Mouse (Mus musculus) neural tube, embryonic 12.5 days (tissue): ENCODE results near the gene Irgq. TPM values are rescaled to one million over a fixed set of nuclear protein-coding genes. Genes with fewer than 3 reads are reported as not detected.

ENCODE experiments used
- ATAC-seq: fragments of 200-750 bp; cut with Nextera tagmentation; 2 replicates; pipeline ENCODE4 v1.8.0; 2017; ENCODE audit warnings: low read depth, mild to moderate bottlenecking, moderate TSS enrichment, moderate library complexity; ENCODE audit not compliant: low FRiP score
- H3K27ac ChIP-seq: fragments of 300-500 bp; sonication (generic); 2 replicates; pipeline ENCODE4 v1.5.1; 2016
- H3K27me3 ChIP-seq: fragments of 300-500 bp; sonication (generic); replicated peaks from 2 replicates; pipeline ENCODE4 v1.6.1; 2016; ENCODE audit warnings: mild to moderate bottlenecking
- H3K36me3 ChIP-seq: fragments of 300-500 bp; sonication (generic); 2 replicates; pipeline ENCODE4 v1.6.1; 2016; ENCODE audit warnings: mild to moderate bottlenecking
- H3K4me1 ChIP-seq: fragments of 300-500 bp; sonication (generic); 2 replicates; pipeline ENCODE4 v1.6.1; 2016
- H3K4me2 ChIP-seq: fragments of 300-500 bp; sonication (generic); replicated peaks from 2 replicates; pipeline ENCODE4 v1.6.1; 2016; ENCODE audit warnings: mild to moderate bottlenecking
- H3K4me3 ChIP-seq: fragments of 300-500 bp; sonication (generic); 2 replicates; pipeline ENCODE4 v1.5.1; 2016
- H3K9ac ChIP-seq: fragments of 300-500 bp; sonication (generic); 2 replicates; pipeline ENCODE4 v1.6.1; 2016; ENCODE audit warnings: mild to moderate bottlenecking
- H3K9me3 ChIP-seq: fragments of 300-500 bp; sonication (generic); 2 replicates; pipeline ENCODE4 v1.6.1; 2016; ENCODE audit warnings: mild to moderate bottlenecking
- WGBS: fragments of 180-500 bp; shearing (Covaris S2); methylation state at CpG from one replicate; pipeline ENCODE4 v1.1.7; 2016; 5-methylcytosine and 5-hydroxymethylcytosine counted together
- polyA plus RNA-seq: library from polyadenylated mRNA; unstranded; fragments of >200 nt; fragmentation: Nextera tagmentation; extraction: Ambion mirVana; gene quantifications from 2 replicates; pipeline ENCODE4 v1.2.1, GENCODE M21; 2016

Gene Irgq
- polyA plus RNA-seq, 1 experiment from 2014 or later: 30.7 TPM

DNA sequence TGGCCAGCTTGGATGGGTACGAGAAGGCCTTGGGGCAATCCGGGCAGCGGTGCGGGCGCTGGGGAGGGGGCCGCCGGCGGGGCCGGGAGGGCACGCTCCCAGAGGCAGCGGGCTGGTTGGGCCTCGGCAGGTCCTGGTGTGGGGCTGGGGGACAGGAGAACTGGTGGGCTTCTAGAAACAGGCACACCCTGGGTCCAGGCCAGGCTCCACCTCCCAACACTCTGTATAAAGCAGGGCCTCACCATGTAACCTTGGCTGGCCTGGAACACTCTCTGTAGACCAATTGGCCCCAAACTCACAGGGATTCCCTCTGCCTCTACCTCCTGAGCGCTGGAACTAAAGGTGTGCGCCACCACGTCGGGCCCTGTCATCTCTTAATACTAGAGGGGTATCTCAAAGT, 55.5 kb downstream of the Irgq start:
- ATAC-seq: no peak
- Histone ChIP-seq H3K36me3 (no peaks in the 10 kb centered on the region), H3K4me2 (peak overlapping the region; percentile 16; the same call in 1 of the 2 replicates), H3K9ac (no peak overlapping the region), H3K9me3 (no peaks in the 10 kb centered on the region), H3K4me1 (0 out of 2 replicates have a peak, but pooled peaks cover 10% of the 10 kb centered on the region), H3K27ac (no peak overlapping the region), H3K4me3 (no peak overlapping the region), H3K27me3 (peaks cover 29% of the 10 kb centered on the region)
- 45% methylated on average over 16 of the region's 16 CpGs for WGBS

DNA sequence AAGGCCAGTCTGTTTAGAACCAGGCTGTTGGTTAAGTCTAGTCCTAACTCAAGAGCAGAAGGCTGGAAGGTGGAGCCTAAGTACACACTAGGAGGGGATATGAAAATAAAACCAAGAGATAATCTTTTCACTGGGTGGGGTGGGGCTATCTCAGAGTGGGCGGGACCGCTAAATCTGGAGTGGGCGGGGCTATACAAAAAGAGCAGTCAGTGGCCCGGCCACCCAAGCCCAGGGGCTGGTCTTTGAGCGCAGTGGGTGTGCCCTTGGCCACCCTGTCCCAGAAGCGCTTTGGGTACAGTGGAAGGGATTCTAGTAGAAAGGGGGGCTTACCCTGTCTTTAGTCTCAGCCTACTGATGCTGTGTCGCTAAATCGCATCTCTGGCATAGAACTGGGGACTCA, 56.3 kb downstream of the Irgq start:
- Histone ChIP-seq H3K4me2 (peak overlapping the region; percentile 75), H3K27me3 (peaks cover 29% of the 10 kb centered on the region), H3K4me1 (0 out of 2 replicates have a peak, but pooled peaks cover 10% of the 10 kb centered on the region), H3K9me3 (no peaks in the 10 kb centered on the region), H3K27ac (no peak overlapping the region), H3K9ac (peak overlapping the region; percentile 68; the same call in 1 of the 2 replicates), H3K36me3 (no peaks in the 10 kb centered on the region), H3K4me3 (peak overlapping the region; percentile 49)
- 9% methylated on average over 8 of the region's 8 CpGs for WGBS
- peak; percentile 68 for ATAC-seq

DNA sequence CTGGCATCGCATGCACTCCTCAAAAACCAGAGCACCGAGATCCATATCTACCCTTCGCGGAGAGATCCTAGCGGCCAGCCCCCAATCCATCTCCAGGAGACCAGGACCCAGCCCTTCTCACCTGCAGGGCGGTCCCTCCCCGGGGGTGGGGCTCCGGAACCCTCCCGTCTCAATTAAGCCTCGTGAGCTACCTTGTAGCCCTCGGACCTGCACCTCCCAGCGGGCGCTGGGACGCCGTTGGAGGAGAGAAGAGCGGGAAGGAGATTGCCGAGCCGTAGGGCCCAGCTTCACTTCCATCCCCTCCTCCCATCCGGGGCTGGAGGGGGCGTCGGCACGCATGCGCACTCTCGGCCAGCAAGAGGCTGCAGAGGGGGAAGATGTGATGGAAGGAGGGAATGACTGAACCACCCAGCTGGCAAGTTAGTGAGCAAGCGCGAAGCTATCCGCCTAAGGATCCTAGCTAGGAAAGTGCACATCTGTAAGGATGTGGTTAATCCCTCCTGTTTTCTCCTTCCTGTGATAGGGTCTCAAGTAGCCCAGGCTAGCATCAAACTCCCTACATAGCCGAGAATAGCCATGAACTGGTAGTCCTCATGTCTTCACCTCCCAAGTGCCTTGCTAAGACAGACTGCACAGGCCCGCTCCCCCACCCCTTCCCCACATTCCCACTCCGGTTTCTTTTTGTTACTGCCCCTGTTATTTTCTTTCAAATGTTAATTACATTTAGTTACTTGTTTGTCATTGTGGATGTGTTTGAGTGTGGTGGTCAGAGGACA, 57.0 kb downstream of the Irgq start, which contains the start of the genes Ethe1 and Zfp575:
Gene Ethe1 (plus strand): TSS at position 214 of the 776 bp plus-strand sequence.
Gene Zfp575 (minus strand): TSS at position 312 of the 776 bp plus-strand sequence.
- Histone ChIP-seq H3K9ac (peak within 1 kb of the TSS; percentile 68), H3K27ac (no peak within 1 kb of the TSS), H3K4me2 (peak within 1 kb of the TSS; percentile 75), H3K27me3 (peaks cover 29% of the 10 kb centered on the region), H3K36me3 (no peaks in the 10 kb centered on the region), H3K9me3 (no peaks in the 10 kb centered on the region), H3K4me1 (0 out of 2 replicates have a peak, but pooled peaks cover 10% of the 10 kb centered on the region), H3K4me3 (peak within 1 kb of the TSS; percentile 49)
- peak; percentile 77 for ATAC-seq
- 6% methylated on average over 30 of the region's 30 CpGs for WGBS

Other genes starting within 250 kb of the Irgq start
- gene Zfp61, start 229.5 kb upstream of the Irgq start, polyA plus RNA-seq: 41.3 and 43.7 TPM in 2 replicates
- gene Zfp94, start 214.0 kb upstream of the Irgq start, polyA plus RNA-seq: 16.3 and 18.4 TPM in 2 replicates
- gene Tescl, start 196.8 kb upstream of the Irgq start, polyA plus RNA-seq: not detected in 2 replicates
- gene Lypd5, start 181.5 kb upstream of the Irgq start, polyA plus RNA-seq: not detected in 2 replicates
- 1.7 and 2.3 TPM in 2 replicates for gene Kcnn4, start 160.4 kb upstream of the Irgq start, polyA plus RNA-seq
- gene Smg9, start 131.1 kb upstream of the Irgq start, polyA plus RNA-seq: 29.7 and 30.6 TPM in 2 replicates
- not detected in 2 replicates for gene Irgc1, start 78.4 kb upstream of the Irgq start, polyA plus RNA-seq
- 1.7 and 2.0 TPM in 2 replicates for gene Plaur, start 68.2 kb upstream of the Irgq start, polyA plus RNA-seq
- 42.8 and 60.0 TPM in 2 replicates for gene Cadm4, start 48.7 kb upstream of the Irgq start, polyA plus RNA-seq
- 172 and 176 TPM in 2 replicates for gene Zfp428, start 23.7 kb upstream of the Irgq start, polyA plus RNA-seq
- 1.2 and 1.5 TPM in 2 replicates for gene AC161166.1, start 18.2 kb upstream of the Irgq start, polyA plus RNA-seq
- gene Pinlyp, start 15.4 kb downstream of the Irgq start, polyA plus RNA-seq: not detected in 2 replicates
- gene Xrcc1, start 15.6 kb downstream of the Irgq start, polyA plus RNA-seq: 83.4 and 89.8 TPM in 2 replicates
- gene Ethe1, start 56.9 kb downstream of the Irgq start, polyA plus RNA-seq: 17.2 and 18.7 TPM in 2 replicates
- gene Zfp575, start 57.0 kb downstream of the Irgq start, polyA plus RNA-seq: 4.3 and 4.5 TPM in 2 replicates
- not detected in 2 replicates for gene Phldb3, start 80.1 kb downstream of the Irgq start, polyA plus RNA-seq
- gene Lypd3, start 105.9 kb downstream of the Irgq start, polyA plus RNA-seq: 0.43 and 0.87 TPM in 2 replicates
- not detected in 2 replicates for gene Tex101, start 146.0 kb downstream of the Irgq start, polyA plus RNA-seq
- gene BC049730, start 178.6 kb downstream of the Irgq start, polyA plus RNA-seq: not detected in 2 replicates
- gene Gm4763, start 196.2 kb downstream of the Irgq start, polyA plus RNA-seq: not detected in 2 replicates
- gene Cd177, start 229.6 kb downstream of the Irgq start, polyA plus RNA-seq: 0.22 TPM in 1 of 2 replicates, not detected in the other
- not detected in 2 replicates for gene Ceacam10, start 246.5 kb downstream of the Irgq start, polyA plus RNA-seq